Mouse (Mus musculus) CH12.LX (cell line): Measurements from ENCODE around the gene Ppp2r5d.

Experiments used
- CHD1 ChIP-seq: IDR thresholded peaks from 2 replicates; pipeline ENCODE4 v1.6.1; 2012; ENCODE audit warnings: low read depth, low read length, improper control_type of control experiment, inconsistent platforms
- CTCF ChIP-seq, 2 experiments: IDR thresholded peaks in 1 of 2; conservative IDR thresholded peaks in 1 of 2; 2 replicates each; pipeline ENCODE4 v1.5.1; 2011 to 2012; ENCODE audit warnings: low read depth in 2 of 2, low read length in 2 of 2, improper control_type of control experiment in 1 of 2, inconsistent platforms in 1 of 2, mild to moderate bottlenecking in 1 of 2, moderate library complexity in 1 of 2
- EP300 ChIP-seq: IDR thresholded peaks from 2 replicates; pipeline ENCODE4 v1.6.1; 2011; ENCODE audit warnings: low read length, improper control_type of control experiment
- HCFC1 ChIP-seq: IDR thresholded peaks from 2 replicates; pipeline ENCODE4 v1.6.1; 2012; ENCODE audit warnings: low read depth, mild to moderate bottlenecking, inconsistent platforms, low read length, improper control_type of control experiment
- JUND ChIP-seq: conservative IDR thresholded peaks from 2 replicates; pipeline ENCODE4 v1.6.1; 2011; ENCODE audit warnings: low read depth, low read length, improper control_type of control experiment
- POLR2A ChIP-seq: IDR thresholded peaks from 2 replicates; pipeline ENCODE4 v1.6.1; 2011; ENCODE audit warnings: low read depth, mild to moderate bottlenecking, improper control_type of control experiment, low read length
- RAD21 ChIP-seq: IDR thresholded peaks from 2 replicates; pipeline ENCODE4 v1.6.1; 2011; ENCODE audit warnings: low read depth, mild to moderate bottlenecking, low read length, improper control_type of control experiment, moderate library complexity
- SIN3A ChIP-seq: IDR thresholded peaks from 2 replicates; pipeline ENCODE4 v1.6.1; 2012; ENCODE audit warnings: low read length, improper control_type of control experiment, inconsistent platforms
- TCF12 ChIP-seq: IDR thresholded peaks from 2 replicates; pipeline ENCODE4 v1.6.1; 2014; ENCODE audit warnings: low read depth, mild to moderate bottlenecking, inconsistent platforms, low read length, improper control_type of control experiment
- ZC3H11A ChIP-seq: IDR thresholded peaks from 2 replicates; pipeline ENCODE4 v1.6.1; 2012; ENCODE audit warnings: low read depth, mild to moderate bottlenecking, inconsistent platforms, low read length, improper control_type of control experiment

DNA sequence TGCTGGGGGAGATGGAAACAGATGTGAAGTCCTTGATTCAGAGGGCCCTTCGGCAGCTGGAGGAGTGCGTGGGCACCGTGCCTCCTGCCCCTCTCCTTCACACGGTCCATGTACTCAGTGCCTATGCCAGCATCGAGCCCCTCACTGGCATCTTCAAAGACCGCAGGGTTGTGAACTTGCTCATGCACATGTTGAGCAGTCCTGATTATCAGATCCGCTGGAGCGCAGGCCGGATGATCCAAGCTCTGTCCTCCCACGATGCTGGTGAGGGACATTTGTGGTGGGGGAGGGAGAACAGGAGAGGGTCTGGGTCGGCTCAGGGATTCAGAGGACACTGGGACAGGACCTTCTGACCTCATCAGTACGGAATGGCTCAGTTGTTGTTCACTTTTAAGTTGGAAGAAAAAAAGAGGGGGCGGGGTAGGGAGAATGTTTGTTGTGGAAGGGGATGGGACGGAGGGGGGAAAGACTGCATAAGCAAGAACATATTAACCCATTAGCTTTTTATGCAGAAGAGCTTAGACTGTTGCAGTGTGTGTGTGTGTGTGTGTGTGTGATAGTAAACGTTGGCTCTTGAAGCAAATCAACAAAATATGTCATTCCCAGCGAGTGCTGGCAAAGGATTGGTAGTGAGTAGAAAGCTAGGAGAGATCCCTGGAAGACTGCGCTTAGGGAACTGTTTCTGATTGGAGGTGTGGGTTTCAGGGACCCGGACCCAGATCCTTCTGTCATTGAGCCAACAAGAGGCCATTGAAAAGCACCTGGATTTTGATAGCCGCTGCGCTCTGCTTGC, 53.0 kb downstream of the Ppp2r5d start:
- no peak for TF ChIP-seq EP300
- TF ChIP-seq JUND, result no peak
- no peak for TF ChIP-seq POLR2A
- no peak for TF ChIP-seq CTCF (conservative IDR thresholded peaks at IDR 0.05 in 1 of 2, IDR thresholded peaks at IDR 0.05 in 1 of 2; ENCODE audit: low read depth in 2 of 2, low read length in 2 of 2)
- no peak for TF ChIP-seq SIN3A
- TF ChIP-seq RAD21, result no peak
- no peak for TF ChIP-seq CHD1
- TF ChIP-seq HCFC1, result no peak
- no peak for TF ChIP-seq ZC3H11A
- no peak for TF ChIP-seq TCF12
